Mouse (Mus musculus) forebrain, postnatal 0 days (tissue): ENCODE measurements around the gene Pigf. TPM values are rescaled to one million over a fixed set of nuclear protein-coding genes. Genes with fewer than 3 reads are reported as not detected.

Experiments used
- ATAC-seq: fragments of 200-750 bp; cut with Nextera tagmentation; 2 replicates; pipeline ENCODE4 v1.8.0; 2017; ENCODE audit warnings: mild to moderate bottlenecking, moderate library complexity
- DNase-seq: peaks from one replicate; pipeline ENCODE4 v3.0.0-alpha.2; 2015
- H3K27ac ChIP-seq: fragments of 300-500 bp; sonication (generic); 2 replicates; pipeline ENCODE4 v1.5.1; 2014; ENCODE audit warnings: low read depth, mild to moderate bottlenecking, antibody characterized with exemption, low read length, moderate library complexity, mixed read lengths
- H3K27me3 ChIP-seq: fragments of 300-500 bp; sonication (generic); 2 replicates; pipeline ENCODE4 v1.6.1; 2014; ENCODE audit warnings: mild to moderate bottlenecking, low read length, mixed read lengths; ENCODE audit not compliant: insufficient read depth
- H3K36me3 ChIP-seq: fragments of 300-500 bp; sonication (generic); 2 replicates; pipeline ENCODE4 v1.6.1; 2014; ENCODE audit warnings: mild to moderate bottlenecking, moderate library complexity; ENCODE audit not compliant: insufficient read depth
- H3K4me1 ChIP-seq: fragments of 300-500 bp; sonication (generic); 2 replicates; pipeline ENCODE4 v1.6.1; 2014; ENCODE audit warnings: antibody characterized with exemption; ENCODE audit not compliant: insufficient read depth
- H3K4me2 ChIP-seq: fragments of 300-500 bp; sonication (generic); 2 replicates; pipeline ENCODE4 v1.6.1; 2014; ENCODE audit warnings: low read depth, mild to moderate bottlenecking, moderate library complexity
- H3K4me3 ChIP-seq: fragments of 300-500 bp; sonication (generic); 2 replicates; pipeline ENCODE4 v1.5.1; 2014; ENCODE audit warnings: low read depth, low read length, mixed read lengths
- H3K9ac ChIP-seq: fragments of 300-500 bp; sonication (generic); 2 replicates; pipeline ENCODE4 v1.6.1; 2014; ENCODE audit warnings: mild to moderate bottlenecking
- H3K9me3 ChIP-seq: fragments of 300-500 bp; sonication (generic); 2 replicates; pipeline ENCODE4 v1.6.1; 2016; ENCODE audit warnings: low read length
- CTCF ChIP-seq: sonication (generic); IDR thresholded peaks from 2 replicates; pipeline ENCODE4 v1.5.1; 2016; ENCODE audit warnings: antibody characterized with exemption, control low read depth, low read depth
- WGBS: fragments of 180-500 bp; shearing (Covaris S2); extraction: QIAGEN DNeasy Blood & Tissue Kit; methylation state at CpG from one replicate; pipeline ENCODE4 v1.1.7; 2014; 5-methylcytosine and 5-hydroxymethylcytosine counted together
- polyA plus RNA-seq: library from polyadenylated mRNA; unstranded; fragments of >200 nt; fragmentation: Nextera tagmentation; extraction: Ambion mirVana; gene quantifications from 2 replicates; pipeline ENCODE4 v1.2.1, GENCODE M21; 2015
- total RNA-seq: library from RNA; depleted of rRNA; stranded (reverse); fragments of >200 nt; gene quantifications from 2 replicates; pipeline ENCODE4 v1.2.3, GENCODE M21; 2014

Gene Pigf
- total and polyA plus RNA-seq, 2 experiments from 2014 or later = 19.1 to 28.7 TPM

DNA sequence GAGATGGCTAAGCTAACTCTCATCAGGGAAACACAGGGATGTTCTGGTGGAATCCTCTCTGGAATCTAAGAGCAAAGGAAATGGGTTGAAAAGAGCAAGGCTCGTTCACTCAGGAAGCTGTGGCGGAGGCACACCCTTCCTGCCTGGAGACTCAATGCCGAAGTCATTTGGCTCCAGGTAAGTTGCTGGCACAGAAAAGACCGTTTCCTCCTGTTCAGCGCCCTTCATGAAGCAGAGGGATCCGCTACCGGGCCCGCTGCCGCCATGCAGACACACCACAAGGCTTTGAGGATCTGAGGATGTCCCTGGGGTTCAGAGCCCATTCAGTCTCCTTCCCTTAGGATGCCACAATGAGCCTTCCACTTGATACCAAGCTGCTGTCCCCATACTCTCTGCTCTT, 37.4 kb upstream of the Pigf start:
- WGBS = 80% methylated on average over 9 of the region's 9 CpGs
- no peak overlapping the region for H3K9ac ChIP-seq
- H3K27ac ChIP-seq = no peak overlapping the region
- DNase-seq = no peak
- no peaks in the 10 kb centered on the region for H3K27me3 ChIP-seq
- no peak for ATAC-seq
- no peaks in the 10 kb centered on the region for H3K36me3 ChIP-seq
- H3K4me2 ChIP-seq = no peak overlapping the region
- H3K9me3 ChIP-seq = no peaks in the 10 kb centered on the region
- H3K4me1 ChIP-seq = no peaks in the 10 kb centered on the region
- no peak overlapping the region for H3K4me3 ChIP-seq
- no peak for TF ChIP-seq CTCF

- no peak overlapping the region for H3K9ac ChIP-seq
- no peaks in the 10 kb centered on the region for H3K36me3 ChIP-seq
- H3K4me2 ChIP-seq = no peak overlapping the region
- no peak overlapping the region for H3K4me3 ChIP-seq
- H3K9me3 ChIP-seq = no peaks in the 10 kb centered on the region
- H3K4me1 ChIP-seq = peaks cover 6% of the 10 kb centered on the region; the same call in 1 of the 2 replicates
- ATAC-seq (no peak), DNase-seq (no peak)
- no peak overlapping the region for H3K27ac ChIP-seq
- TF ChIP-seq CTCF = no peak
- WGBS = 60% methylated on average over 8 of the region's 8 CpGs
- H3K27me3 ChIP-seq = no peaks in the 10 kb centered on the region
Measured at GRCm38 (mm10) chr17:87057486-87058266, 32.5 kb upstream of the Pigf start.

DNA sequence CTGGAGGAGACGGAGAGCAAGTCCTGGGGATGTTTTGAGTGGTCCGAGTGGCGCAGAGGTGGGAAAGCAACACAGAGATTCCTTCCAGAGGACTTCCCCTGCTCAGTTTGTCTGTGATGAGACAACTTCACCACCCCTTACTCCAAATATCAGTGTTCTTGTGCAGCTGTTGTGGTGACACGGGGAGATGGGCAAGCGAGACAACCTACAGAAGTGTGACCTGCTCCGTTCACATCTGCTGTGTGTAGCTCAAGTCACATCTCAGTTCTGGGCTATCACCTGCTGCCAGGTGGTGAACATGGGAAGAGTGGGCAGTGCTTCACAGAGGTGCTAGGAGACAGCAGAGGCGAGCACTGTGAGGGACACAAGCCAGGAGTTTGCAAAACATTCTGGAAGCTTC, 31.6 kb upstream of the Pigf start:
- no peak overlapping the region for H3K27ac ChIP-seq
- no peaks in the 10 kb centered on the region for H3K27me3 ChIP-seq
- ATAC-seq (no peak), DNase-seq (no peak)
- 94% methylated on average over 7 of the region's 7 CpGs for WGBS
- no peak overlapping the region for H3K4me3 ChIP-seq
- no peak for TF ChIP-seq CTCF
- no peaks in the 10 kb centered on the region for H3K9me3 ChIP-seq
- H3K9ac ChIP-seq = no peak overlapping the region
- no peaks in the 10 kb centered on the region for H3K36me3 ChIP-seq
- H3K4me1 ChIP-seq = peaks cover 6% of the 10 kb centered on the region; the same call in 1 of the 2 replicates
- no peak overlapping the region for H3K4me2 ChIP-seq

- Histone ChIP-seq H3K36me3 (no peaks in the 10 kb centered on the region), H3K4me3 (no peak overlapping the region), H3K9ac (no peak overlapping the region), H3K9me3 (no peaks in the 10 kb centered on the region), H3K4me1 (peaks cover 6% of the 10 kb centered on the region; the same call in 1 of the 2 replicates), H3K27ac (peak overlapping the region; percentile 37), H3K4me2 (no peak overlapping the region), H3K27me3 (no peaks in the 10 kb centered on the region)
- DNase-seq (no peak), ATAC-seq (peak; percentile 5; the same call in 1 of the 2 replicates)
- no peak for TF ChIP-seq CTCF
- WGBS = 59% methylated on average over 1 of the region's 1 CpGs
Measured at GRCm38 (mm10) chr17:87055663-87056062, 30.5 kb upstream of the Pigf start.

DNA sequence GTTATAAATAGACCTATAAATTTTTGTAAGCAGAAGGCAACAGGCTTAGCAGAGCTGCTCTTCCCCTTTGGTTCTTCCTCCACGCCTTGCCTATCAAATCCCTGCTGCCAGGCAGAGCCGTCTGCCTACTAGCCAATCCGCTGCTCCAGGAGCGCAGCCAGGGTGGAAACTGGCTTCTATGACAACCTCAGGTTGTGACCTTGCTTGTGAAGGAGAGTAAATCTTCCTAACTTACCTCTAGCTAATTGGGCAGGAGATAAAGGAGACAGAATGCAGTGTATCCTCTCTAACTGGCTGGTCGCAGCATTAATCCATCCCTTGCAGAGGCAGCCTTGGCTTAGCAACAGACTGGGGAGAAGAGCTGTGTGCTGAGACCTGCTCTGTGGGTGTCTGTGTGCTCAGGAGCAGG, 29.8 kb upstream of the Pigf start:
- Histone ChIP-seq H3K36me3 (no peaks in the 10 kb centered on the region), H3K9ac (no peak overlapping the region), H3K27ac (peak overlapping the region; percentile 37), H3K27me3 (no peaks in the 10 kb centered on the region), H3K4me3 (no peak overlapping the region), H3K4me2 (no peak overlapping the region), H3K4me1 (peaks cover 6% of the 10 kb centered on the region; the same call in 1 of the 2 replicates), H3K9me3 (no peaks in the 10 kb centered on the region)
- peak; percentile 95 for ATAC-seq
- TF ChIP-seq CTCF = no peak
- 24% methylated on average over 5 of the region's 5 CpGs for WGBS
- DNase-seq = peak; percentile 68

DNA sequence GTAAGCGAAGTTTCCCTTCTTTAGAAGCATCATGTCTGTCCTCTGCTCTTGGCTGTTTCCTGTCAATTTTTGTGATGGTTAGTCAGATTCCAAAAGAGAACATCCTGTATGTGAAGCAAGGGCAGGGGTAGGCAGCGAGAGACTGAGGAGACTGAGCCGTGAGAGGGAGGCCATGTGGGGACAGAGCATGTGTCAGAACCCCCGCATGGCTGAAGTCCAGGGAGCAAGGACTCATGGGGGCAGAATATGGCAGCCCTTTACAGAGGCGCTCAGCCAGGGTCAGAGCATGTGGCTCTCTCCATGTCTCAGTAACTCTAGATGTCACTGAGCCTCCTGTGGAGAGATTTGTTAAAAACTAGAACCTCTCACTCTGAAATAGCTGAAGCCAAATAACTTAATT, 28.7 kb upstream of the Pigf start:
- no peak overlapping the region for H3K4me3 ChIP-seq
- 71% methylated on average over 5 of the region's 5 CpGs for WGBS
- TF ChIP-seq CTCF = no peak
- no peak overlapping the region for H3K9ac ChIP-seq
- H3K27me3 ChIP-seq = no peaks in the 10 kb centered on the region
- peaks cover 6% of the 10 kb centered on the region; the same call in 1 of the 2 replicates for H3K4me1 ChIP-seq
- no peak overlapping the region for H3K4me2 ChIP-seq
- no peak for ATAC-seq
- no peak overlapping the region for H3K27ac ChIP-seq
- DNase-seq = no peak
- no peaks in the 10 kb centered on the region for H3K36me3 ChIP-seq
- no peaks in the 10 kb centered on the region for H3K9me3 ChIP-seq

DNA sequence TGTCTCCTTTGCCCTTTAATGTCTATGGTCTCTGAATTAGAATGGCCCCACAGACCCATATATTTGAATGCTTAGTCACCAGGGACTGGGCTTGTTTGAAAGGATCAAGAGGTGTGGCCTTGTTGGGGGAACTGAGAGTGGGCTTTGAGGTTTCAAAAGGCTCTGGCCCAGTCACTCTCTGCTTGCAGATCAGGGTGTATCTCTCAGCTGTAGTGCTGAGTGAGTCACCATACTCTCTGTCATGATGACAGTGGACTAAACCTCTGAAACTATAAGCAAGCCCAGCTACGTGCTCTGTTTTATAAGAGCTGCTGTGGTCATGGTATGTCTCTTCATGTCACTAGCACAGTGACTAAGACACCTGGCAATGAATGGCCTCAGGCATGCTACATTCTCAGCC, 27.2 kb upstream of the Pigf start:
- no peak overlapping the region for H3K4me3 ChIP-seq
- H3K4me1 ChIP-seq = peaks cover 6% of the 10 kb centered on the region; the same call in 1 of the 2 replicates
- DNase-seq = no peak
- H3K9ac ChIP-seq = no peak overlapping the region
- ATAC-seq = no peak
- no peaks in the 10 kb centered on the region for H3K27me3 ChIP-seq
- no peak for TF ChIP-seq CTCF
- WGBS = 86% methylated on average over 1 of the region's 1 CpGs
- H3K36me3 ChIP-seq = no peaks in the 10 kb centered on the region
- no peak overlapping the region for H3K27ac ChIP-seq
- H3K4me2 ChIP-seq = no peak overlapping the region
- no peaks in the 10 kb centered on the region for H3K9me3 ChIP-seq
